Mouse (Mus musculus) c-Kit-negative CD71-positive TER-119-positive erythroid progenitor cells, embryonic 14.5 days (primary cell): ENCODE results near the gene Cdc14b.
A peak's percentile ranks its signal among the peaks of the same experiment; 100 is the strongest.

Source experiments
- DNase-seq: peaks from one replicate; pipeline ENCODE4 v3.0.0-alpha.2; 2013; ENCODE audit warnings: low read depth, low spot score

Cdc14b gene

GRCm38 (mm10) chr13:64274879-64275753, at the start of gene Cdc14b:
Gene Cdc14b, minus strand, starts transcription at chr13:64275290.
- peak; percentile 5 for DNase-seq

GRCm38 (mm10) chr13:64322561-64323281, 47.6 kb upstream of the Cdc14b start:
- DNase-seq: no peak

GRCm38 (mm10) chr13:64320334-64320733, 45.2 kb upstream of the Cdc14b start:
- DNase-seq: no peak

- no peak for DNase-seq
These were observed 44.7 kb upstream of the Cdc14b start for GRCm38 (mm10) chr13:64319782-64320181.

GRCm38 (mm10) chr13:64318355-64318754, 43.3 kb upstream of the Cdc14b start:
- DNase-seq: no peak

GRCm38 (mm10) chr13:64315483-64316050, 40.5 kb upstream of the Cdc14b start:
- peak; percentile 60 for DNase-seq

- no peak for DNase-seq
These were observed 39.0 kb upstream of the Cdc14b start for GRCm38 (mm10) chr13:64314041-64314440.

GRCm38 (mm10) chr13:64312916-64313289, 37.8 kb upstream of the Cdc14b start:
- DNase-seq: no peak

GRCm38 (mm10) chr13:64312024-64312915, 37.2 kb upstream of the Cdc14b start, which contains the start of gene Aaed1:
Gene Aaed1, minus strand, starts transcription at chr13:64312710.
- DNase-seq: peak; percentile 60

- no peak for DNase-seq
These were observed 36.2 kb upstream of the Cdc14b start for GRCm38 (mm10) chr13:64311266-64311665.

- DNase-seq: no peak
These were observed 35.5 kb upstream of the Cdc14b start for GRCm38 (mm10) chr13:64310585-64310984.

- no peak for DNase-seq
These were observed 34.8 kb upstream of the Cdc14b start for GRCm38 (mm10) chr13:64309842-64310241.

GRCm38 (mm10) chr13:64309036-64309435, 33.9 kb upstream of the Cdc14b start:
- DNase-seq: no peak

GRCm38 (mm10) chr13:64307508-64307907, 32.4 kb upstream of the Cdc14b start:
- no peak for DNase-seq

- DNase-seq: peak; percentile 11
These were observed 31.0 kb upstream of the Cdc14b start for GRCm38 (mm10) chr13:64306078-64306477.

- DNase-seq: no peak
These were observed 24.0 kb upstream of the Cdc14b start for GRCm38 (mm10) chr13:64299069-64299468.

- no peak for DNase-seq
These were observed 11.7 kb upstream of the Cdc14b start for GRCm38 (mm10) chr13:64286791-64287190.

GRCm38 (mm10) chr13:64286321-64286720, 11.2 kb upstream of the Cdc14b start:
- no peak for DNase-seq

GRCm38 (mm10) chr13:64284676-64285075, 9.6 kb upstream of the Cdc14b start:
- no peak for DNase-seq

GRCm38 (mm10) chr13:64280940-64281339, 5.8 kb upstream of the Cdc14b start:
- DNase-seq: no peak

- no peak for DNase-seq
These were observed 651 bp upstream of the Cdc14b start for GRCm38 (mm10) chr13:64275754-64276127.
